Mouse (Mus musculus) gastrocnemius, postnatal 4 days (tissue): ENCODE results near the gene Tmem56. TPM values are rescaled to one million over a fixed set of nuclear protein-coding genes. Genes with fewer than 3 reads are reported as not detected.

Source experiments
- DNase-seq, 2 experiments: peaks; one replicate each; pipeline ENCODE4 v3.0.0; 2021 to 2022; ENCODE audit warnings: low spot score in 2 of 2, mixed read lengths in 2 of 2
- total RNA-seq, 2 experiments: library from RNA; stranded (reverse); gene quantifications; 2 replicates each; pipeline ENCODE4 v1.2.3; 2021

Tmem56 gene
- total RNA-seq, 2 experiments from 2014 or later = 3.0 to 5.4 TPM

DNA sequence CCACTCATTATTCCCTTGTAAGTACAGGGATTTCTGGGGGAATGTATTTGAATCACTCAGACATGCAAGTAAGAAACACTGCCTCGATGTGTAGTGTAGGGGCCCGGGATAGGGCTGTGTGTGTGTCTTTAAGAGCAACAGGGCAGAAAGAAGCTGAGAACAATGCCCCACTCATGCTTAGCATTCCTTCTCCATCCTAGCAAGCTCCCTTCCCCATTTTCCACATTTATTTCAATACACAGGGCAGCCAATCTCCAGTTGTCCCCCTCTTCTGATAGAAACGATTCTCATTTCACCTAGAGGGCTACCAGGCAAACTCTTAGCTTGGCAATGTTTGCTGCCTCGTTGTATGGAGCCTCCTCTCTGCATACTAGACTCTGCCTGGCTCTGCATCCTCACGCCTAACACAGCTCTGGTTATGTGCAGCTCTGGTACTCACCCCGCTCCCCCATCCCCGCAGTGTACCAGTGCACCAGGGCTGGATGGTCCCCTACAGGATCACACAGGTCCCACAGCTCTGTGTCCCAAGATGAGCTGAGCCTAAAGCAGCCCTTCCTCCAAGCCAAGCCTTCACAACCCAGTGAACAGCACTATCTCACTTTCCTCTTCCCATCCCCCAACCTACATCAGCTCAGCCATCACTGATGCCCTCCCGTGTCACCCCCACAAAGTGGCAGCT lies 42.4 kb downstream of the Tmem56 start:
- DNase-seq = no peak

DNA sequence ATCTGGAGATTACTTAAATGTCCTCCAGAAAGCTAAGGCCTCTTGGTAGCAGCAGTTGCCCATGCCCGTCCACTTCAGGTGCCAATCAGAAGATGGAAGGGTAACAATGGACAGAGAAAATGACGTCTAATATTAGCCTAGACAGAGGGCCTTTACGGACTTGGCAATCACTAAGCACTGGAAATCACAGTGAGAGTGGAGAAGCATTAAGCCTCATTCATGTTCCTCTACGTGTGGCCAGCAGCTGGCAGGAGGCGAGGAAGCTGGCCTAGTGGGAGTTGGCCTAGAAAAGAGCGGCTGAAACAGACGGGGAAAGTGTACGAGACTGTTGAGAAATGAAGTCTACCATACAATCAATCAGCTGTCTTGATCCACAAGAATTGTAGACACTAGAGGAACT lies 43.8 kb downstream of the Tmem56 start:
- DNase-seq = no peak

DNA sequence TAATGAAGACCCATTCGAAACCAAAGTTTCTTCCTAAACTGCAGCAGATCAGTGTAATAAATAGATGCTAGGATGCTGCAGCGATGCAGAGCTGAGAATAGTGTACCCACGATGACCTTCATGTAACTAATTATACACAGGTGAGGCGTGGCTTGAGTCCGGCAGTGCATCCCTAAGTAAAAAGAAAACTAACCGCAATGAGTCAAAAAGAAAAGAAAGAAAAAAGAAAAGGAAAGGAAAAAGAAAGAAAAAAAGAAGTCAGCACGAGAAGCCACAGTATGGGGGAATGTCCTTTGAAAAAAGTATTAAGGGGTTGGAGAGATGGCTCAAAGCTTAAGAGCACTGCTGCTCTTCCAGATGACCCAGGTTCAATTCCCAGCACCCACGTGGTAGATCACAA lies 58.1 kb downstream of the Tmem56 start:
- no peak for DNase-seq

DNA sequence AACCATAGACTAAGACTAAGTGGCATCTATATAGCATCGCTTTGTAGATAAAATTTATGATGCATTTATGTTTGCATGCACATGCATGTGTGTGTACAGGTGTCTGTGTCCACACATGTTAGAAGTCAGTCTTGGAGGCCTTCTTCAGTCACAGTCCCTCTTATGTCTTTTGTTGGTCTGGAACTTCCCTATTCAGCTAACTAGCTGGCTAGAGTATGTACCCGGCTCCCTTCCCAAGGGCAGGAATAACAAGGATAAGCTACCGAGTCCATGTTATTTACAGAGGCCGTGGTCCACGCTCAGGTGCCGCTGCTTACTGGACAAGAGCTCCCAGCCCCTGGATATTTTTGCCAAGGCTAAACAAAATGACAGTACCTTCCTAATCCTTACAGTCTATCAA lies 58.7 kb downstream of the Tmem56 start:
- no peak for DNase-seq

DNA sequence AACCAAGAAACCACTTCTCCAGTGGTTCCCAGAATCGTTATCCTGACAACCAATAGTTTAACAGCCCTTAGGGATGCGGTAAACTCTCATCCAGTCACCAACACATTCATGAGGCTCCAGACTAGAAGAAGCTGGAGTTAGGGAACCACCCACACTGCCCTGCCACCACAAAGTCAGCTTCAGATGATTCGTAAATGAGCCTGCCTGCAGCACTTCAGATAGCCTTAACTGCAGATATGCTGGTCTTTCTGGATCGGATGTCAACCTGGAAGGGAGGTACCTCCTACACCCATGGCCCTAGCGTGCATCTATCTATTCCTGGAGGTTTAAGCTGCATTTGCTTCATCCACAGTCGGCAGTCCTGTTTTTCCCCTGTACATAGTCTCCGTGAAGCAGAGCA lies 60.9 kb downstream of the Tmem56 start:
- no peak for DNase-seq

DNA sequence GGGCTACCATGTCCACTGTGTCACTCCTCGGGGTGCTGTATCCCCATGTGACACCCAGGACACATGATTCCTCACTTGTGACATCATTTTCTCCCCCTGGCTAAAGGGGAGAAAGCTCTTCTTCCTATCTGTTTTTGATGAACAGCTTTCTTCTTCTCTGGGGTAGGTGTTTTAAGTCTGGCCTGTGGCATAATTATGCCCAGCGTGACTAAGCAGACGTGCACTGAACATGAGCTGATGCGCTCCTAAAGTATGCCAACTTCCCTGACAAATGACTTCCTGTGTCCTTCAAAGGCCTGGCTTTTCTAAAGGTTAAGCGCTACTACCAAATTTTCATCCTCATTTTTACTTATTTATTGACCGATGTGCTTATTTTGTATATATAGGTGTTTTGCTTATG lies 65.9 kb downstream of the Tmem56 start:
- no peak for DNase-seq

DNA sequence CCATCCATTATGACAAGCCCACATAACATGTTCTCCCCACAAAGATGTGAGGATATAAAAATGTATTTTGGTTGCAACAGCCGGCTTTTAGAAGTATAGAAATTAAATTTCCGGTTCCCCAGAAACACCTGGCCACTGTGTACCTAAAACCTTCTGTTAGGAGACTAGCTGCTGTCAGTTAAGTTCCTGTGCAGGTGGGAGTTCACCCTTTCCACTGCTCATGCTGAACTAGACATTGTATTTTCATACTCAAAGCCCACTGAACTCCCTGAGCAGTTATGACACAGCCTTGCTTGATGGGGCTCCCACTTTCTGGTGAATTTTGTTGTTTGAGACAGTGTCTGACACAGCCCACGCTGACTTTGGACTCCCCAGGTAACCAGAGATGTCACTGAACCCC lies 69.4 kb downstream of the Tmem56 start:
- no peak for DNase-seq

DNA sequence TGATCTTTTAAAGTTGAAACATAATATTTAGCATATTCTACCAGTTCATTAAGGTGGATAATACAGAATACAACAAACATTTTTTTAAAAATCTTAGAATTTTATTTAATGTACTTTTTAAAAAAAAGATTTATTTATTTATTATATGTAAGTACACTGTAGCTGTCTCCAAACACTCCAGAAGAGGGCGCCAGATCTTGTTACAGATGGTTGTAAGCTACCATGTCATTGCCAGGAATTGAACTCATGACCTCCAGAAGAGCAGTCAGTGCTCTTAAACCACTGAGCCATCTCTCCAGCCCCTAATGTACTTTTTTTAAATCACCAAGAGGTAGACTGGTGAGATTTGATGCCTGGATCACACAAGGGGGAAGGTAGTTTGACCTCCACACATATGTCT lies 70.7 kb downstream of the Tmem56 start:
- DNase-seq = no peak

DNA sequence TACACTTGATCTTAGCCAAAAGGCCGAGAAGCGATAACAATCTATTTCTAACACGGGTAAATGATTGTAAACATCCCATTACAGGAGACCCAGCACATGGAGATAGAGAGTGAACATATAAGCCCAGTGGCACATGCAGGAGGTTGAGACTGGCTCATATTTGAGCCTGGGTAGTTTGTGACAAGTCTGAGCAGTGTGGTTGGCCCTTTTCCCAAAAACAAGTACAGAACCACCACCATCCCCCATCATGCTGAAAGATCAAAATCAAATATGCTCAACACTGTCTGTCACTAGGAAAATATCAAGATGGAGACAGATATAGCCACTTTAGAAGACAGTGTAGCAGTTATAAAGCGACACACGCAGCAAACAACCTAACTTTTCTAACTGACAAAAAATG lies 73.9 kb downstream of the Tmem56 start:
- DNase-seq = no peak

DNA sequence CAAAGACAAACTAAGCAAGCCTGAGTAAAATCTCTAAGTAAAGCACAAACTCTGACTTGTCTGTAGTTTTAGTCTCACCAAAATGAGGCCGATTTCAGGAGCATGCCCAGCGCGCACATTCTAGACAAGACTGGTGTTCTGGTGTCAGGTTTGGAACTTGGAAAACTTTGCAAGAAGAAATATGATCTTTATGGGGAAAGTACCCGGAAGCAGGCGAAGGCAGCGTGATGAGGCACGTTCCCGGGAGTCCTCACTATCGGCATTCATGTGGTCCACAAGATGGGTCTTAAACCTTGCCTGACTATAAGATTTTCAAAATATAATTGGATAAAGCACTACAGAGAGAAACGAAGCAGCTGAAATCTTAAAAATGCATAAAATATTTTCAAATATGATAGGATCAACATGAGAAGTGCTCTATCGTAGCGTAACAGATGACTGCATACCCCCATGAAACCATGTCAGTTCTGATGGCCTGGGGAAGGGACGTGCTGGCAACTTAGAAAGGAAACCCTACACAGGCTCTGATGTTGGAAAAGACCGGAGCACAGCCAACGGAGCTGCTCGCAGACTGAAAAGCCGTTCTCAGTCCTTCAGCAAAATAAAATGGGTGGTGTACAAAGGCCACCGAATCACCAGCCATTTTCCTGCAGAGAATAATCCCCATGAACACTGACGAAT lies 76.6 kb downstream of the Tmem56 start:
- DNase-seq = no peak

DNA sequence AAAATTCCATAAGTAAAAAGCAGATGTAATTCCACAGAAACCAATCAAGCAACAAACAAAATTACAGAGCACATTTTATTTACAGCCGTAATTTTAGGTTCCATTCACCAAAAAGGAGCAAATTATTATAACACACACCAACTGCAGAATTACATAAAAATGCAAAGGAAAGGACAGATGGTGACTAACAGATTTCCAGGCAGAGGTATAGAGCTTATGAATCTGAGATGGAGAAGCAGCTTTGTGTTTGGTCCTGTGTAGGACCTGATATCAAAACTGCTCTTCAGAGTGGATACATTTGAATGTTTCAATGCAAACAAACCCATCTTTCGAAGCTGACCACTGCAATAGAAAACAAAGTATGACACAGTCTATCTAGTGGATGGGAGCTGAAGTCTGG lies 80.3 kb downstream of the Tmem56 start:
- no peak for DNase-seq

DNA sequence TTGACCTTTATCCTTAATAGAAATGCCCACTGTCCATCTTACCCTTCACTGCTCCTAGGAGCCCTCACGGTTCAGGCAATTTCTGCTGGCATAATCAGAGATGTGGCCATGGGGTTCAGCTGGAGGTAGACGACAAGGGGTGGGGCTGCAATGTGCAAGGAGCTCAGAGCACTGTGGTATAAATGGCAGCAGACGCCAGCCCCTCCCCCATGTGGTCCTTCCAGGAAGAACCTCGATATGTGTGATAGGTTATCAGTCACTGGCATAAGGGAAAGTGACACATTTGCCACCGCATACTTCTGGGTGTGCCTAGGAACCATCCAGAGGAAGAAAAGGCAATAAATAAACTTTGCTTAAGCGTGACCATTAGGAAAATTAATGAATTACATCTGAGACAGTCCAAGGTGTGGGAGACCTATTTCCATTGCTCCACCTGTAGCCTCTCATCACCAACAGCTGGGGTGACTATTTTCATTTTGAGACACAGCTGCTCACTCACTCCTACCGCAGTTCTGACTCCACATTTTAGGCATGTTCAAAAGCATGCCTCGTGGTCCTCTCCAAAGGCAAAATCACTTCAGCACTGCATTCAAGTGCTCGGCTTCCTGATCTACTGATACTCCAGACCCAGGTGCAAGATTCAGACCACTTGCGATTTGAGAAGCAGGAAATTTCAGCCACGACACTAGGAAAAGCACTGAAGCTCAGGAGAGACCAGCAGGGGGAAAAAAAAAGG lies 81.7 kb downstream of the Tmem56 start:
- no peak for DNase-seq

DNA sequence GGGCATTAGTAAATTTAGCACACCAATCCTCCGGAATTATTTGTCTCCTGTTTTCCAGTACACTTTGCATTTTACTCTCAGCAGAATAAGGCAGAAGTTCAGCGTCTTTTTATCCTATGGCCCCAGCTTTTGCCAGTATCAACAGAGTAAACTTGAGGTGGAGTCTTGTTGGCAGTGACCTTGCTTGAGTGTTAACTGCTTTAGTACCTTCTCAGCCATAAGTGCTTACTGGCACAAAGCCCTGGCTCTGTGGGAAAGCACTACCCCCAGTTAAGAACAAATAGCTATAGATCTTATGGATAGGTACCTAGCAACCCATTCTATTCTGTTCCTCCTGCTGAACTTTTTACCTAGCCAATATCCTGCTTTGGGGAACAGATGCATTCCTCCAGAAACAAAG lies 93.7 kb downstream of the Tmem56 start:
- no peak for DNase-seq

DNA sequence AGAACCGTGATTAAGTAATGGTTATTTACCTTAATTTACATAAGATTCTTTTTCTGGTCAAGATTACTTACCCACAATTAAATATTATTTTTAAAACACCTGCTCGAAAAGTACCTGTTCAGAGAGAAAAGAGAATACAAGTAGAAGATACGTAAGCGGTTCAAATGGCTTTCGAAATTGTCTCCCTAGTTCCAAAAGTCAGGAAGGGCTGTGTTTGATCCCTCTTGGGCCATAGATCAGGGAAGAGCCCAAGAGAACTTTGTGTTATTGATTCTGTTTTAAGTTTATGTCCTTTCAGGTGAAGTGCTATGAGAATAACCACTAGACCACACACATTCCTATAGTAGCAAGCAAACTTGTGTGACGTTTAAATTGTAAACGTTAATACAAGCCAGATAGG lies 95.4 kb downstream of the Tmem56 start:
- no peak for DNase-seq

DNA sequence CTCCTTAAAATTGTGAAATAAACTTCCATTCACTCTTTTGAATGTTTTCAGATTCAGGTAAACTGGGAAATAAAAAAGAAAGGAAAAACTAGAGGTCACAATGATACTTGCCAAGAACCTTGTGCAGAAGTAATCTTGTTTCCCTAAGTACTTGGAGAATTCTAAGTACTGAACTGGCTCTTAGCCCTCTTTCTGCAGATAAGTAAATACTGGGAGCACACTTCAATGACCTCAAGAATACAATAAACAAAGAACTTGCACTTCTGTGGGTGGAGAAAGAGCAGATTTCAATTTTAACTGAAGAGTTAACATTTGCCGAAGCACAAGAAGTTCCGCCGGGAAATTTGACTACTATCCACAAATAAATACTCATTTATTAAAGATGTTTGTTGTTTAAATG lies 96.0 kb downstream of the Tmem56 start:
- no peak for DNase-seq

DNA sequence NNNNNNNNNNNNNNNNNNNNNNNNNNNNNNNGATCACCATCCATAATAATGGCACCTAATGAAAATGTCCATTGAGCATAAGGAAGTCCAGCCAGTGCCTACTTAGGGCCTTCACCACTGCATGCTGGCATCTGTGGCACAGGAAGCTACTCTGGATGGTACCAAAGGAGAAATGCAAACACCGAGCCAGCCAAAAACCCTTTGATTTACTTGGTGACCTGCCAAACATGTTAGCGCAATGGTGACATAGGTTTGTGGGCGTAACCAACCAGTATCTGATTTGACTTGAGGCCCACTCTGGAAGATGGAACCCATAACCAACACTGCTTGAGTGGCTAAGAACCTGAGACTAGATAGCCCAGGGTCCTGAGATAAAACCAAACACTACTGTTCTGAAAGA lies 97.7 kb downstream of the Tmem56 start:
- no peak for DNase-seq

DNA sequence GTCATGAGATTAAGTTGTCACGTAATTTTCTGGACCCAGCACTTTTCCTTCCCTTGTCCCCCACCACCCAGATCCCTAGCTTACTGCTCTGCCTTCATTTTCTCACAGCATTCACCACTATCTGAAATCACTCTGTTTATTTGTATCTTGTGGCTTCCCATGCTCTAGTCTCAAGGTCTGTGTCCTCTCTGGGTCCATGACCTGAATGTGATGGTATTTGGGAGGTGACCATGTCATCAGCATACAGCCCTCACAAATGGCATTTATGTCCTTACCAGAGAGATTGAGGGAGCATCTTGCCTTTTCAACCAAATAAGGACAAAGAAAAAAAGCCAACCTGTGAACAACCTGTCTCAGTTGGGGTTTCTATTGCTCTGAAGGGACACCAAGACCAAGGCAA lies 106.9 kb downstream of the Tmem56 start:
- DNase-seq = no peak

DNA sequence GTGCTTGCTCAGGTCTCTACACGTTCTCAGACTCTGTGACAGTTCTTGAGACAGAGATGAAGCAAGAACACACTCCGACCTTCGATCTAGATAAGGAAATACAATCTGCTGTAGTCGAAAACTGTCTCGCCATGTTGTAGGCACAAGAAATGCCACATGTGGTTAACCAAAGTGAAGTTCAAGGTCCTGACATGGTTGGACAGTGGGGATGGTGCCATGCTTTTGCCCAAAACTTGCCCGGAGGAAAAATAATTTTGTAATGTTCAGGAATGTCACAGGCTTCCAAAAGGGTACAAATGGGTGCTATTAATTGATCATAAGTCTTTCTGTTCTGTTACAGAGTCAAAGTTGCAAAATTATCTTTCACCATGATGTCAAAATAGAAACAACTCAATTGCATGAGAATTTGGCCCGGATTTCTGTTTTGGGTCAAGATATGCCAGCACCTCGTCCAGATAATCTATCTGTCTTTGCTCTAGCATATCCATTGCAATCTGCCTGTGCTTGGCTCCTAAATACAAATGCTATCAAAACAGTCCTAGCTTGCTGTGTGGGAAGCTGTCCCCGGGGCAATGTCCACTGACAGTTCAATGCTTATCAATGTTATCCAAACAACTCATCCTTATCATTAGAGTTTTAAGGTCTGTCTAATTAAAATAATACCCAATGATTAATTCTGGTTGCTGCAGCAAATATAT lies 108.5 kb downstream of the Tmem56 start:
- no peak for DNase-seq

DNA sequence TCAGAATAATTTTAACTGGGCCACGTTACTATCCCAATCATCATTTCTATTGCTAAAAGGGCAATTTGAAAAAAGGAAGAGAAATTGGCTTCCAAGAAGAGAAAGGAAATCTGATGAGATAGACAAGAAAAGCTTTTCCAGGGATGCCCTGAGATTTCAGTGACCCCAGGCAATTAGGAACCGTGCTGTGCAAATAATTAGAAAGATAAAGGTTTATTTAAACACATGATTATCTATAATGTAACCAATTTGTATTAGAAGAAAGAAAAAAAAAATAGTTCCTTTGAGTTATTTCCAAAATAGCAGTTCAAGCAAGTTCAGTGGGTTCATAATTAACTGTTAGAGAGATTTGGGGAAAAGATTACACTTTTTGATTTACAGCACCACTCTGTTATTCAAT lies 110.2 kb downstream of the Tmem56 start:
- DNase-seq = no peak

DNA sequence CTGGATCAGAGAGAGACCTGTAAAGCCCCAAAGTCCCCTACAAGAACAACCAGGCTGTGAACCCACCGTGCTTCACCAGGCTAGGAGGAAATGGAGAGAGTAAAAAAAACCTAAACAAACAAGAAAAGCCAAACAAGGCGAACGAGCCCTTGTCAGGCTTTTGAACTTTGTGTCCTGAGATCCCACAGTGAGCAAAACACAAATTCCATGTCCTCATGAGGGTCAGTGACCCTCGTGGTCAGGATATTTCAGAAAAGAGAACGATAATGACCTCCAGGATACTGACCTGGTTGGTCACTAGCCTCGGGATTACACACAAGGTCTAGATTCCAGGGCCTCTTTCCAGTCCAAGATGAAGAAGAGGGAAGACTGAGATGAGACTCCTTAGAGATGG lies 111.0 kb downstream of the Tmem56 start:
- no peak for DNase-seq

DNA sequence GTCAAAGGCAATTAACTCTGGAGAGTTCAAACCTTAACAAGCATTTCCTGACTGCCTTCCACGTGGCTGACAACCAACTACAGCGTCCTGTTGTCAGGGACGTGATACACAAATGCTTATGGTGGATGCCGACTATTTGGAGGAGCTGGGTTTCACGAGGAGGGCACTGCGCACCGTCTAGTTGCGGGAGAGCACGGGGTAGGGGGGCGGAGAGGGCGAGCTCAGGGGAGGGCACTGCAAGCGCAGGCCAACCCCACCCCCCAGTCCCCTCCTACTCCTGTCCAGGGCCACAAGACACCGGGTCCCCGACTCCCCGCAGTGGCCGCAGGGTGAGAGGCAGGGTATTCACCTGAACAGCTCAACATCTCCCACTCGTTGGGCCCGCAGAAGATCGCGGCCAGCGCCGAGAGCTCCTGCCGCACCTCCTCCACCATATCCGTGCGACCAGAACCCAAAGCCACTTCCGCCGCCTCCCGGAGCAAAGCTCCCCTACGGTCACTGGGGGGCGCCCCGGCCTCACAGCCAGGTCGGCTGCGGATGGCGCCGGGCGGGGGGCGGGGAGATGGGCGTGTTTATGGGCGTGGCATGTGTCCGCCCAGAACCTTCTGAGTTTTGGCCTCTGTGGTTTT lies 111.5 kb downstream of the Tmem56 start, which contains the start of gene Rwdd3:
Gene Rwdd3 (minus strand): TSS at position 453 of the 629 bp plus-strand sequence.
- peak; percentile 85 to 89 for DNase-seq
